Mouse (Mus musculus) kidney, adult 2 months (tissue): ENCODE measurements around the gene Ap4s1.

ENCODE experiments used
- CTCF ChIP-seq: fragments of 200-500 bp; conservative IDR thresholded peaks from 2 replicates; pipeline ENCODE4 v1.5.1; 2011; ENCODE audit warnings: low read depth, mild to moderate bottlenecking, control low read depth, low read length, moderate library complexity, mixed read lengths; ENCODE audit not compliant: insufficient read depth, insufficient read length
- POLR2A ChIP-seq: fragments of 200-500 bp; IDR thresholded peaks from one replicate; pipeline ENCODE4 v1.6.1; 2011; ENCODE audit warnings: low read depth, low read length, control low read depth

GRCm38 (mm10) chr12:51666708-51667430 is 24.0 kb upstream of the Ap4s1 start:
- TF ChIP-seq CTCF (no peak), POLR2A (no peak)
